Mouse (Mus musculus): Measurements from ENCODE around the gene Dnajc30. TPM values are rescaled to one million over a fixed set of nuclear protein-coding genes. Genes with fewer than 3 reads are reported as not detected.

The Dnajc30 gene
- polyA plus RNA-seq, 1 experiment from 2014 or later: 30.4 TPM

DNA sequence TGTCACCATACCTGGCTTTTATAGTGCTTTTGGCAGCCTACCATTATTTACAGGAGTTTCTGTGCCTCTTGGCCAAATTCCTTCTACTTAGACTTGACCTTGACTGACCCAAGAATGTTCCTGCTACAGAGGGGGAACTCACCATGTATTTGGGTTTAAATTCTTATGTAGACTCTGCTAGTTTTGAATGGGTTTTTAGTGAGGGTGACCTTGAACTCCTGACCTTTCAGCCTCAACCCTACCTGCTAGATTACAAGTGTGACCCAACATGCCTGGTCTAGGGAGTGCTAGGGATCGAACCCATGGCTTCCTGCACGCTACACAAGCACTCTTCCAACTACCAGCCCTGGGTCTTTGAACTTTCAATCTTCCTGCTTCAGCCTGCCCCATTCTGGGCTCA is 8.1 kb downstream of the Dnajc30 start:
- Histone ChIP-seq H3K4me1 (replicated peaks) (peaks cover 28% of the 10 kb centered on the region), H3K36me3 (peaks cover 56% of the 10 kb centered on the region), H3K27ac (no peak overlapping the region), H3K9me3 (no peaks in the 10 kb centered on the region), H3K4me3 (no peak overlapping the region), H3K27me3 (ENCODE audit: insufficient read depth, poor library complexity, severe bottlenecking) (peaks cover 3% of the 10 kb centered on the region; the same call in 1 of the 2 replicates)
- DNase-seq (ENCODE audit: low spot score): no peak
- WGBS: 90% methylated on average over 2 of the region's 2 CpGs

DNA sequence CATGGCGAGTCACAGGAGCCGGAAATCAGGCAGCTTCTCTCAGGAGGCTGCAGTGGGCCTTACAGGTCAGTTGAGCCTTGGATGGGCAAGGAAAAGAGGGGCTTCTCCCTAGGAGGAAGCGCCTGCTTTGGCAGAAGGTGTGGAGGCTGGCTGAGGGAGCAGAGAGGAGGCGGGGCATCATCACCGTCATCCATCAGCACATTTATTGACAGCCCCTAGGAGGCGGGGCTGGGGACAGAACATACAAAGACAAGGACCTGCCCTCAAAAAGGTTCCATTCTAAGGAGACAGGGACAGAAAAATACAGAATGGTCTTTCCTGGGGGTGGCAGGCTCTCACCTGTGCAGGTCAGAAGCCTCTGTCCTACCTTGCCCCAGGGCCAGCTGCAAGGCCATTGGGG is 8.7 kb downstream of the Dnajc30 start:
- peaks cover 50% of the 10 kb centered on the region for H3K36me3 ChIP-seq

DNA sequence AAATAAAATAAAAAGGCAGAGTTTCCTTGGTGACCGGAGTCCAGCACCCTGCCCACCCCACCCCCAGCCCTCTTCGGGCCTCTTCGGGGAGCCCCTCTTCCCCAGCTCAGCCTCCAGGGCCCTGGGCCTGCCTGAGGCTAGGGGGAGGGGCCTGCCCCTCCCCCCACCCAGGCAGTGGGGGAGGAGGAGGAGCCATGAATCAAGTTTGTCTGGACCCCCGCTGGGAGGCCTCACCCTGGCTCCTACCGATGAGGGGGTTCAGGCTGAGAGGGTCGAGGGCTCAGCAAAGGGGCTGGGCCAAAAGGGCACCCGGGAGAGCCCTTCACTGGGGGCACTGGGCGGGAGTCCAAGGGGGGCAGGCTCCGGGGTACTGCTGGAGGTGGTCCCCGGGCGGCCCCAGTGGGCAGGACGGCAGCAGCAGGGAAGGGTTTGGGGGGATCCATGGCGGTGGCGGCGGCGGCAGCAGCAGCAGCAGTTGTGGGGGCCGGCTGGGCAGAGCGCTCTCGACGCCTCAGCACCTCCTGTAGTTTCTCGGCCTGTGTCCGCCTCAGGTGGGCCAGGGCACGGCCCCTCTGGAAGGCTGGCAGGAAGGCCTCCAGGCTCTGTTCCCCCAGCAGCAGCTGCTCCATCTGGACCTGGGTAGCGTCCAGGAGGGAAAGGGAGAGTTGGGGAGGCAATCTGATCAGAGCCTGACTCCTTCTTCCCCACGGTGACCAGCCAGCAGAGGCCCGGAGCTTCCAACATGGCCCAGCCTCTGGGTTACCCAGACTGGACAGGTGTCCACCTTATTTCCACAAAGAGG is 9.5 kb downstream of the Dnajc30 start:
- 22% methylated on average over 26 of the region's 26 CpGs for WGBS
- no peak for DNase-seq (ENCODE audit: low spot score)
- H3K27ac ChIP-seq: peak overlapping the region; percentile 71
- H3K9me3 ChIP-seq: no peaks in the 10 kb centered on the region
- H3K4me1 ChIP-seq (replicated peaks): peaks cover 38% of the 10 kb centered on the region
- H3K36me3 ChIP-seq: peaks cover 41% of the 10 kb centered on the region
- H3K4me3 ChIP-seq: peak overlapping the region; percentile 26
- H3K27me3 ChIP-seq (ENCODE audit: insufficient read depth, poor library complexity, severe bottlenecking): peaks cover 3% of the 10 kb centered on the region; the same call in 1 of the 2 replicates

More for the DNA sequence above, 8.7 kb downstream of the Dnajc30 start:
- DNase-seq (ENCODE audit: low spot score): no peak
- 58% methylated on average over 6 of the region's 6 CpGs for WGBS
- Histone ChIP-seq H3K4me1 (replicated peaks) (peaks cover 32% of the 10 kb centered on the region), H3K27me3 (ENCODE audit: insufficient read depth, poor library complexity, severe bottlenecking) (peaks cover 3% of the 10 kb centered on the region; the same call in 1 of the 2 replicates), H3K4me3 (no peak overlapping the region), H3K27ac (no peak overlapping the region), H3K9me3 (no peaks in the 10 kb centered on the region)

- Histone ChIP-seq H3K27ac (no peak overlapping the region), H3K4me1 (replicated peaks) (peaks cover 38% of the 10 kb centered on the region), H3K9me3 (no peaks in the 10 kb centered on the region; the same call in 1 of the 2 replicates), H3K4me3 (no peak overlapping the region), H3K27me3 (ENCODE audit: insufficient read depth, poor library complexity, severe bottlenecking) (peaks cover 14% of the 10 kb centered on the region), H3K36me3 (peaks cover 39% of the 10 kb centered on the region)
- no peak for DNase-seq (ENCODE audit: low spot score)
- 66% methylated on average over 4 of the region's 4 CpGs for WGBS
Measured at GRCm38 (mm10) chr5:135075655-135076054, 11.7 kb downstream of the Dnajc30 start.

DNA sequence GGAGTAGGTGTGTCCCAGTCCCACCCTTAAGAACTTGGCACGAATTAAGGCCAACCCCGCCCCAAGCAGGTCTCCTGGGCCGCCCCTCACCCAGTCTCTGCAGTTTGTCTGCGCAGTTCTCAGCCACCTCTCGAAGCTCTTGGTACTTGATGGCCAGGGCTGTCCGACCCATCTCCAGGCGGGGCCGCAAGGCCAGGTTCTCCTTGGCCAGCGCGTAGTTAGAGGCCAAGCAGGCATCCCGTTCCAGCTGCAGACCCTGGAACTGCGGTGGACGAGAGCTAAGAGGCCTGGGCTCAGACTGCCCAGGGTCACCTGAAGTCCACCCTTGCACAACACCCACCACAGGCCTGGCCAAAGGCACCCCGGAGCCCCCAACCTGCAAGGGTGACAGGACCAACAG is 12.4 kb downstream of the Dnajc30 start:
- H3K27ac ChIP-seq: no peak overlapping the region
- H3K4me1 ChIP-seq (replicated peaks): peaks cover 38% of the 10 kb centered on the region
- H3K4me3 ChIP-seq: peak overlapping the region; percentile 99
- H3K36me3 ChIP-seq: peaks cover 35% of the 10 kb centered on the region
- DNase-seq (ENCODE audit: low spot score): no peak
- peaks cover 14% of the 10 kb centered on the region for H3K27me3 ChIP-seq (ENCODE audit: insufficient read depth, poor library complexity, severe bottlenecking)
- H3K9me3 ChIP-seq: no peaks in the 10 kb centered on the region; the same call in 1 of the 2 replicates
- 90% methylated on average over 14 of the region's 14 CpGs for WGBS

DNA sequence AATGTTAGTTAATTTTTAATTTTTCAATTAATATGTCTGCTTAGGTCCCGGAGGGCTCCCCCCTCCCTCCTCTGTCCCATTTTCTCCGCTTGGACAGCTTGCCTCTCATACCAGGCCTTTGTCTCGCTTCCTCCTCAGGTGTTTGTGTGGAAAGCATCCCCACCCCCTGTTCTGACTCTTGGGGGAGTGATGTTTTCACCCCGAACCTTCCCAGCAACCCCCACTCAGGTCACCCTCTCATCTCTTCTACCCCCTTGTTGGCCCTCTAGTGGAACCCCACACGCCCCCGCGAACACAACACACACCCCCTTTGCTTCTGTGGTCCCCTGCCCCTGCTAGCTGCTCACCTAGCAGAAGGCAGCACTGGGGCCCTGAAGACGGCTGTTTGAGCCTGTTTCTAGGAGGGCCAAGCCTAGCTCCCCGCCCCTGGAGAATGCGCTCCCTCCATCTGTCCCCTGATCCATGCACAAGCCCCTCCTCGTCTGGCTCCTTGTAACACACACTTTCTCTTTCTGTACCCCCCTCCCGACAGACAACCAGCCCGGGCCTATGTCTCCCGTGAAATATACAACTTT is 13.0 kb downstream of the Dnajc30 start:
- DNase-seq (ENCODE audit: low spot score): peak; percentile 38
- Histone ChIP-seq H3K4me3 (peak overlapping the region; percentile 99), H3K9me3 (no peaks in the 10 kb centered on the region; the same call in 1 of the 2 replicates), H3K36me3 (peaks cover 30% of the 10 kb centered on the region), H3K4me1 (replicated peaks) (peaks cover 38% of the 10 kb centered on the region), H3K27me3 (ENCODE audit: insufficient read depth, poor library complexity, severe bottlenecking) (peaks cover 14% of the 10 kb centered on the region), H3K27ac (peak overlapping the region; percentile 98)
- 27% methylated on average over 14 of the region's 14 CpGs for WGBS

- WGBS: under 1% methylated on average over 81 of the region's 83 CpGs
- peak within 1 kb of the TSS; percentile 99 for H3K4me3 ChIP-seq
- peak within 1 kb of the TSS; percentile 98 for H3K27ac ChIP-seq
- peaks cover 22% of the 10 kb centered on the region for H3K36me3 ChIP-seq
- H3K4me1 ChIP-seq (replicated peaks): peaks cover 35% of the 10 kb centered on the region
- DNase-seq (ENCODE audit: low spot score): peak; percentile 95
- H3K27me3 ChIP-seq (ENCODE audit: insufficient read depth, poor library complexity, severe bottlenecking): peaks cover 14% of the 10 kb centered on the region
- no peaks in the 10 kb centered on the region; the same call in 1 of the 2 replicates for H3K9me3 ChIP-seq
Measured at GRCm38 (mm10) chr5:135077564-135078481, 13.8 kb downstream of the Dnajc30 start, which contains the start of gene Vps37d. Vps37d (minus strand) TSS chr5:135078266.

DNA sequence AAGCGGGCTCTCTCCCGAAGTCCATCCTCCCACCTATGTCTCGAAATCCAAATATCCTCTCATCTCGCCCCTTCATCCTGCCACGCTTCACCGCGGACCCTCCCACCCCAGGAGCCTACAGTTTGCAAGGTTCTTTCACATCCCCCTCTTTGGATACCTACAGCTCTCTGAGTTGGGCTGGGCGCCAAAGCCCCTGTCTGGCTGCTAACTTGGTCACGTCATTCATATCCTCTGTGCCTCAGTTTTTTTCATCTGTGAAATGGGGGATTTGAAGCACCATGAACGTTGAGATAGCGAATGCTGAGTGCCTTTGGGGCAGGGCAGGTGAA is 14.4 kb downstream of the Dnajc30 start:
- Histone ChIP-seq H3K27me3 (ENCODE audit: insufficient read depth, poor library complexity, severe bottlenecking) (peaks cover 14% of the 10 kb centered on the region), H3K4me3 (peak overlapping the region; percentile 99), H3K4me1 (replicated peaks) (peaks cover 29% of the 10 kb centered on the region), H3K36me3 (peaks cover 16% of the 10 kb centered on the region), H3K9me3 (no peaks in the 10 kb centered on the region; the same call in 1 of the 2 replicates), H3K27ac (peak overlapping the region; percentile 98)
- WGBS: 1% methylated on average over 11 of the region's 11 CpGs
- DNase-seq (ENCODE audit: low spot score): no peak

- peaks cover 12% of the 10 kb centered on the region; the same call in 1 of the 2 replicates for H3K36me3 ChIP-seq
- DNase-seq (ENCODE audit: low spot score): no peak
- no peak overlapping the region for H3K27ac ChIP-seq
- no peaks in the 10 kb centered on the region; the same call in 1 of the 2 replicates for H3K9me3 ChIP-seq
- H3K4me3 ChIP-seq: no peak overlapping the region
- WGBS: 87% methylated on average over 2 of the region's 2 CpGs
- H3K4me1 ChIP-seq (replicated peaks): peaks cover 19% of the 10 kb centered on the region
- H3K27me3 ChIP-seq (ENCODE audit: insufficient read depth, poor library complexity, severe bottlenecking): peaks cover 15% of the 10 kb centered on the region
Measured at GRCm38 (mm10) chr5:135079578-135079977, 15.6 kb downstream of the Dnajc30 start.

DNA sequence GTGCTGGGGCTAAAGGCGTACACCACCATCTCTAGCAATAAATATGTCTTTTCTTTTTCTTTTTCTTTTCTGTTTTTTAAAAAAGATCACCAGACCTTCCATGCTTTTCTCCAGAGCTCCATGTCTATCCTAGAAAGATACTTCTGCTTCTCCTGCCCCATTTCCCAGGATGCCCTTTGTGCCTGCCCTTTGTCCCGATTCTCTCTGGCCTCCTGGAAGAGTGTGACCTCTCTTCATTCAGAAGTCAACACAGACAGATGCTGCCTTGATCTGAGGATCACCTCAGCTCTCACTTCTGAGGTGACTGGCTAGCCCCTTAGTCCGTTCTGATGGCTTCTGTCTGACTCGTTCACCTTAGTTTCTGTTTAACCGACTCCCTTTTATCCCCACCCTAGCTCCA is 16.5 kb downstream of the Dnajc30 start:
- no peak overlapping the region for H3K4me3 ChIP-seq
- no peak overlapping the region for H3K27ac ChIP-seq
- WGBS: 89% methylated on average over 5 of the region's 5 CpGs
- peaks cover 8% of the 10 kb centered on the region; the same call in 1 of the 2 replicates for H3K36me3 ChIP-seq
- no peaks in the 10 kb centered on the region; the same call in 1 of the 2 replicates for H3K9me3 ChIP-seq
- no peak for DNase-seq (ENCODE audit: low spot score)
- H3K27me3 ChIP-seq (ENCODE audit: insufficient read depth, poor library complexity, severe bottlenecking): peaks cover 22% of the 10 kb centered on the region
- H3K4me1 ChIP-seq (replicated peaks): peaks cover 19% of the 10 kb centered on the region

DNA sequence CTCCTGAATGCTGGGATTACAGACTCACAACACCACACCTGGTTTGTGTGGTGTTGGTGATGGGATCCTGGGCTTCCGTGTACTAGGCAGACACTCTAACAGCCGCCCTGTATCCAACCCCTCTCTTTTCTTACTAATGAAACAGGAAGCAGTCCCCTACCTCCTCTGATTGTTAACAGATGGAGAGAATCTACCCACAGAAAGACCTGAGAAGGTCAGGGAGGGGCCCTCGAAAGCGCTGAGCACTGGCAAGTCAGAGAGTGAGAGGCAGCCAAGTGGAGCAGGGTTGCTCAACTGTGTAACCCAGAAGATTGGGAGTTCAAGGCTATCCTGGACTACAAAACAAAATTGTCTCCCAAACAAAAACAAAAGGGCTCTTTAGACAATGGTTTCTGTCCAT is 22.9 kb downstream of the Dnajc30 start:
- 63% methylated on average over 4 of the region's 4 CpGs for WGBS
- H3K27me3 ChIP-seq (ENCODE audit: insufficient read depth, poor library complexity, severe bottlenecking): peaks cover 64% of the 10 kb centered on the region
- H3K36me3 ChIP-seq: no peaks in the 10 kb centered on the region
- no peaks in the 10 kb centered on the region for H3K9me3 ChIP-seq
- H3K4me3 ChIP-seq: no peak overlapping the region
- peaks cover 11% of the 10 kb centered on the region for H3K4me1 ChIP-seq (replicated peaks)
- H3K27ac ChIP-seq: no peak overlapping the region
- no peak for DNase-seq (ENCODE audit: low spot score)

GRCm38 (mm10) chr5:135089653-135090052 is 25.7 kb downstream of the Dnajc30 start, which contains the start of gene Mlxipl:
Mlxipl (plus strand) TSS chr5:135089890.
- H3K27ac ChIP-seq: no peak within 1 kb of the TSS; the same call in 1 of the 2 replicates
- H3K4me3 ChIP-seq: peak within 1 kb of the TSS; percentile 38
- H3K9me3 ChIP-seq: no peaks in the 10 kb centered on the region
- WGBS: 3% methylated on average over 39 of the region's 39 CpGs
- H3K4me1 ChIP-seq (replicated peaks): peaks cover 11% of the 10 kb centered on the region
- peaks cover 77% of the 10 kb centered on the region for H3K27me3 ChIP-seq (ENCODE audit: insufficient read depth, poor library complexity, severe bottlenecking)
- DNase-seq (ENCODE audit: low spot score): peak; percentile 22
- no peaks in the 10 kb centered on the region for H3K36me3 ChIP-seq

Measured in hindbrain, embryonic 10.5 days (tissue).